Mouse (Mus musculus) liver, embryonic 14.5 days (tissue): ENCODE measurements around the gene Gm16253. TPM values are rescaled to one million over a fixed set of nuclear protein-coding genes. Genes with fewer than 3 reads are reported as not detected.

Experiments
- ATAC-seq: fragments of 200-750 bp; cut with Nextera tagmentation; 2 replicates; pipeline ENCODE4 v1.8.0; 2017; ENCODE audit warnings: moderate number of reproducible peaks, mild to moderate bottlenecking, moderate library complexity; ENCODE audit not compliant: insufficient read depth
- DNase-seq, 3 experiments: peaks; one replicate each; pipeline ENCODE4 v3.0.0-alpha.2; 2012 to 2013; ENCODE audit warnings: low read depth in 3 of 3, low spot score in 3 of 3
- H3K27ac ChIP-seq: fragments of 300-500 bp; sonication (generic); 2 replicates; pipeline ENCODE4 v1.5.1; 2014; ENCODE audit warnings: moderate library complexity, mild to moderate bottlenecking, control low read depth, inconsistent platforms
- H3K27me3 ChIP-seq: fragments of 300-500 bp; sonication (generic); 2 replicates; pipeline ENCODE4 v1.6.1; 2014; ENCODE audit warnings: mild to moderate bottlenecking, low read length, moderate library complexity; ENCODE audit not compliant: control insufficient read depth, insufficient read depth
- H3K36me3 ChIP-seq: fragments of 300-500 bp; sonication (generic); replicated peaks from 2 replicates; pipeline ENCODE4 v1.6.1; 2014; ENCODE audit warnings: low read depth; ENCODE audit not compliant: control insufficient read depth, insufficient read depth
- H3K4me1 ChIP-seq, 2 experiments: fragments of 200-500 bp in 1 of 2; fragments of 300-500 bp in 1 of 2; sonication (generic) in 1 of 2; replicated peaks; 2 replicates each; pipeline ENCODE4 v1.6.1; 2012 to 2014; ENCODE audit warnings: antibody characterized with exemption in 1 of 2, inconsistent platforms in 1 of 2, low read length in 1 of 2; ENCODE audit not compliant: control insufficient read depth in 2 of 2, insufficient read depth in 2 of 2
- H3K4me2 ChIP-seq: fragments of 300-500 bp; sonication (generic); 2 replicates; pipeline ENCODE4 v1.6.1; 2014; ENCODE audit warnings: low read depth, mild to moderate bottlenecking, control low read depth, moderate library complexity
- H3K4me3 ChIP-seq, 2 experiments: fragments of 200-500 bp in 1 of 2; fragments of 300-500 bp in 1 of 2; sonication (generic) in 1 of 2; 2 replicates each; pipeline ENCODE4 v1.5.1; 2012 to 2014; ENCODE audit warnings: low read depth in 2 of 2, low read length in 2 of 2, mild to moderate bottlenecking in 2 of 2, control low read depth in 1 of 2, inconsistent platforms in 1 of 2, moderate library complexity in 1 of 2; ENCODE audit not compliant: insufficient read depth in 1 of 2
- H3K9ac ChIP-seq: fragments of 300-500 bp; sonication (generic); replicated peaks from 2 replicates; pipeline ENCODE4 v1.6.1; 2014; ENCODE audit warnings: mild to moderate bottlenecking, control low read depth, moderate library complexity
- H3K9me3 ChIP-seq: fragments of 300-500 bp; sonication (generic); 2 replicates; pipeline ENCODE4 v1.6.1; 2016; ENCODE audit warnings: low read length, mixed read lengths; ENCODE audit not compliant: control insufficient read depth
- CTCF ChIP-seq: IDR thresholded peaks from 2 replicates; pipeline ENCODE4 v1.5.1; 2016; ENCODE audit warnings: antibody characterized with exemption, low read depth, control low read depth
- EP300 ChIP-seq: IDR thresholded peaks from 2 replicates; pipeline ENCODE4 v1.6.1; 2016; ENCODE audit warnings: antibody characterized with exemption, low read depth
- WGBS: fragments of 180-500 bp; shearing (Covaris S2); extraction: QIAGEN DNeasy Blood & Tissue Kit; methylation state at CpG from one replicate; pipeline ENCODE4 v1.1.7; 2014; ENCODE audit not compliant: insufficient replicate concordance; 5-methylcytosine and 5-hydroxymethylcytosine counted together
- polyA plus RNA-seq, 2 experiments: library from polyadenylated mRNA; depleted of rRNA in 1 of 2; stranded (reverse) in 1 of 2; unstranded in 1 of 2; fragments of >200 nt; fragmentation: Nextera tagmentation in 1 of 2; extraction: Ambion mirVana in 1 of 2; gene quantifications; 2 replicates each; pipeline versions ENCODE4 v1.2.1 to v1.2.3; 2012 to 2014

Gene Gm16253
- polyA plus RNA-seq, 2 experiments: not detected

- TF ChIP-seq EP300 (no peak), CTCF (peak; percentile 45)
- Histone ChIP-seq H3K27me3 (no peaks in the 10 kb centered on the region), H3K4me2 (no peak overlapping the region), H3K9me3 (no peaks in the 10 kb centered on the region), H3K36me3 (no peaks in the 10 kb centered on the region), H3K4me1 (peaks cover 6 to 8% of the 10 kb centered on the region in 2 experiments), H3K9ac (no peak overlapping the region), H3K27ac (no peak overlapping the region), H3K4me3 (no peak overlapping the region)
- ATAC-seq (no peak), DNase-seq (no peak)
- WGBS: 86% methylated on average over 5 of the region's 5 CpGs
Observed at GRCm38 (mm10) chr3:96583386-96583785, 6.6 kb downstream of the Gm16253 start.

- H3K36me3 ChIP-seq: no peaks in the 10 kb centered on the region
- 74% methylated on average over 4 of the region's 4 CpGs for WGBS
Observed at GRCm38 (mm10) chr3:96590657-96591056, 13.9 kb downstream of the Gm16253 start.

GRCm38 (mm10) chr3:96593374-96593773 is 16.6 kb downstream of the Gm16253 start:
- Histone ChIP-seq H3K27me3 (peaks cover 37% of the 10 kb centered on the region), H3K36me3 (no peaks in the 10 kb centered on the region), H3K4me3 (peak overlapping the region; percentile 69 to 96), H3K4me1 (peaks cover 0 to 10% of the 10 kb centered on the region in 2 experiments; a peak in 2 of 4 replicates), H3K27ac (peak overlapping the region; percentile 46), H3K9me3 (no peaks in the 10 kb centered on the region), H3K4me2 (peak overlapping the region; percentile 98), H3K9ac (peak overlapping the region; percentile 70)
- ATAC-seq (0 out of 2 replicates have a peak, but pooled peaks have one; percentile 18), DNase-seq (no peak)
- 2% methylated on average over 10 of the region's 10 CpGs for WGBS
- no peak for TF ChIP-seq EP300
- TF ChIP-seq CTCF: no peak

More at GRCm38 (mm10) chr3:96590657-96591056, 13.9 kb downstream of the Gm16253 start:
- H3K27me3 ChIP-seq: peaks cover 10% of the 10 kb centered on the region
- H3K4me1 ChIP-seq: peaks cover 0 to 10% of the 10 kb centered on the region in 2 experiments; a peak in 2 of 4 replicates
- DNase-seq (no peak), ATAC-seq (no peak)
- no peak overlapping the region for H3K4me2 ChIP-seq
- no peak overlapping the region for H3K4me3 ChIP-seq
- H3K27ac ChIP-seq: no peak overlapping the region
- H3K9ac ChIP-seq: no peak overlapping the region
- TF ChIP-seq EP300 (no peak), CTCF (no peak)
- H3K9me3 ChIP-seq: no peaks in the 10 kb centered on the region

GRCm38 (mm10) chr3:96593790-96594560 is 17.2 kb downstream of the Gm16253 start, which contains the start of gene Polr3gl:
Polr3gl (minus strand) TSS chr3:96594181.
- ATAC-seq (peak; percentile 94), DNase-seq (peak; percentile 85 to 90 (median 87))
- Histone ChIP-seq H3K27me3 (peaks cover 43% of the 10 kb centered on the region), H3K36me3 (no peaks in the 10 kb centered on the region), H3K4me2 (peak within 1 kb of the TSS; percentile 98), H3K4me1 (peaks cover 0 to 10% of the 10 kb centered on the region in 2 experiments; a peak in 2 of 4 replicates), H3K9me3 (no peaks in the 10 kb centered on the region), H3K4me3 (peak within 1 kb of the TSS; percentile 69 to 96), H3K9ac (peak within 1 kb of the TSS; percentile 70), H3K27ac (peak within 1 kb of the TSS; percentile 46)
- under 1% methylated on average over 38 of the region's 38 CpGs for WGBS
- TF ChIP-seq CTCF: 0 out of 2 replicates have a peak, but pooled peaks have one; percentile 45
- no peak for TF ChIP-seq EP300

GRCm38 (mm10) chr3:96594851-96595250 is 18.1 kb downstream of the Gm16253 start:
- TF ChIP-seq CTCF (0 out of 2 replicates have a peak, but pooled peaks have one; percentile 14), EP300 (no peak)
- H3K9ac ChIP-seq: no peak overlapping the region
- WGBS: 82% methylated on average over 5 of the region's 5 CpGs
- no peak for DNase-seq
- peaks cover 52% of the 10 kb centered on the region for H3K27me3 ChIP-seq
- H3K4me3 ChIP-seq: no peak overlapping the region
- H3K9me3 ChIP-seq: no peaks in the 10 kb centered on the region
- no peak overlapping the region for H3K4me2 ChIP-seq
- peaks cover 0 to 10% of the 10 kb centered on the region in 2 experiments; a peak in 2 of 4 replicates for H3K4me1 ChIP-seq
- no peak for ATAC-seq
- H3K27ac ChIP-seq: no peak overlapping the region
- no peaks in the 10 kb centered on the region for H3K36me3 ChIP-seq
